Mouse (Mus musculus): Measurements from ENCODE around the gene Gtf2e1.

Gtf2e1 gene

GRCm38 (mm10) chr16:37478311-37479291 lies 61.0 kb downstream of the Gtf2e1 start:
- DNase-seq (ENCODE audit: low spot score) = no peak

GRCm38 (mm10) chr16:37472620-37473312 lies 66.8 kb downstream of the Gtf2e1 start:
- DNase-seq (ENCODE audit: low spot score) = no peak

- DNase-seq (ENCODE audit: low spot score) = no peak
Observed at GRCm38 (mm10) chr16:37469595-37469994, 70.0 kb downstream of the Gtf2e1 start.

GRCm38 (mm10) chr16:37463981-37464380 lies 75.6 kb downstream of the Gtf2e1 start:
- DNase-seq (ENCODE audit: low spot score) = no peak

- no peak for DNase-seq (ENCODE audit: low spot score)
Observed at GRCm38 (mm10) chr16:37462886-37463285, 76.7 kb downstream of the Gtf2e1 start.

GRCm38 (mm10) chr16:37461601-37462000 lies 78.0 kb downstream of the Gtf2e1 start:
- DNase-seq (ENCODE audit: low spot score) = no peak

Measured in layer of hippocampus, adult 9-10 months (tissue).